Mouse (Mus musculus): ENCODE results near the gene Tmem110.

DNA sequence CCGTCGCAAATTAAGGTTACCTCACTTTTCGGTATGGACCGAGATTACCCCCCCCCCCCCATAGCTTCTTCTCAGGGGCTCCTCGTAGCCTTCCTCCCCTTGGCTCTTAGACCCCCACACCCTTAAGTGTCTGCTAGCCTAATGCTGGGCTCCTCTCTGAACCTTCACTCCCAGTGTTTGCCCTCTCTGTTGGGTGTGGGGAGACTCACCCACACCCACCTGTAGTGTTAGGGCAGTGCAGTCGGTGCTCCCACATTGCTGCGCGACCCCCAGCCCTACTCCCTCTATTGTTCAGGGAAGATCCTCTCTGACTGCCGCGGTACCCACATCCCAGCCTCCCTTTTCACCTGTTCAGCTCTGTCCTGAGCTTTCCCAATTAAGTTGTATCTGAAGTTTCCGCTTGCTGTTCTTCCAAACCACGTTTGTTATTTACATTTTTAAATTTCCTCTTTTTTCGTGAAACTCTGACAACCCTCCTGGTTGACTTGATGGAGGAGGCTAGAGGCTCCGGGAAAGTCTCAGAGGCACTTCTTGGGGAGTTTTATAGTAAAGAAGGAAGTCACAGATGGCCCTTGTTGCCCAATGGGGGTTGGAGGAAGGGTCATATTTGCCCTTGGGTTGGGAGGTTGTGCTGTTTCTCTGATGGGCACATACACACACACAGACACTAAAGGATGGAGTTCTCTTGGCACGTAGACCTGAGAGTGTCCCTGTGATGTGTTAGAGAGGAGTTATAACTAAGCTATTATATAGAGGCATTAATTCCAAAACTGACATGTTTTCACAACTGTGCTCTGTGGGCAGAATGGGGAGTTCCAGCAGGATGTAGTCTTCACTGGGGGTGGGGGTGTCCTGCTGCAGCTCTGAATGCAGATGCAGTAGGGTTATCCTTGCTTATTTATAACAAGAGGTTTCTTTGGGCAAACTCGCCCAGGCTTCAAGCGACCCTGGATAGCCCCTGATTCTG is 1.1 kb downstream of the Tmem110 start:
- TF ChIP-seq CTCF (IDR thresholded peaks at IDR 0.05; ENCODE audit: borderline replicate concordance, insufficient read depth, low read length) = no peak
- no peak for TF ChIP-seq POLR2A (IDR thresholded peaks at IDR 0.05; ENCODE audit: low read depth, low read length)
